Mouse (Mus musculus) lung, embryonic 16.5 days (tissue): ENCODE results near the gene Hoxd9. TPM values are rescaled to one million over a fixed set of nuclear protein-coding genes. Genes with fewer than 3 reads are reported as not detected.
A peak's percentile ranks its signal among the peaks of the same experiment; 100 is the strongest.

Source experiments
- ATAC-seq: fragments of 200-750 bp; cut with Nextera tagmentation; 2 replicates; pipeline ENCODE4 v1.8.0; 2017; ENCODE audit warnings: low read depth, mild to moderate bottlenecking, moderate library complexity
- H3K27ac ChIP-seq: fragments of 300-500 bp; sonication (generic); 2 replicates; pipeline ENCODE4 v1.5.1; 2014; ENCODE audit warnings: mild to moderate bottlenecking, control low read depth, low read length
- H3K27me3 ChIP-seq: fragments of 300-500 bp; sonication (generic); 2 replicates; pipeline ENCODE4 v1.6.1; 2014; ENCODE audit warnings: low read depth, low read length, mixed read lengths; ENCODE audit not compliant: control insufficient read depth, insufficient read depth
- H3K36me3 ChIP-seq: fragments of 300-500 bp; sonication (generic); 2 replicates; pipeline ENCODE4 v1.6.1; 2014; ENCODE audit warnings: low read length; ENCODE audit not compliant: control insufficient read depth, insufficient read depth
- H3K4me1 ChIP-seq: fragments of 300-500 bp; sonication (generic); replicated peaks from 2 replicates; pipeline ENCODE4 v1.6.1; 2014; ENCODE audit warnings: low read length, mixed read lengths; ENCODE audit not compliant: control insufficient read depth, insufficient read depth
- H3K4me2 ChIP-seq: fragments of 300-500 bp; sonication (generic); 2 replicates; pipeline ENCODE4 v1.6.1; 2014; ENCODE audit warnings: low read depth, low read length, control low read depth
- H3K4me3 ChIP-seq: fragments of 300-500 bp; sonication (generic); 2 replicates; pipeline ENCODE4 v1.5.1; 2014; ENCODE audit warnings: mild to moderate bottlenecking, low read length, control low read depth
- H3K9ac ChIP-seq: fragments of 300-500 bp; sonication (generic); 2 replicates; pipeline ENCODE4 v1.6.1; 2014; ENCODE audit warnings: low read length, control low read depth
- H3K9me3 ChIP-seq: fragments of 300-500 bp; sonication (generic); 2 replicates; pipeline ENCODE4 v1.6.1; 2016; ENCODE audit warnings: low read length; ENCODE audit not compliant: control insufficient read depth
- WGBS: fragments of 180-500 bp; shearing (Covaris S2); extraction: QIAGEN DNeasy Blood & Tissue Kit; methylation state at CpG from one replicate; pipeline ENCODE4 v1.1.7; 2014; 5-methylcytosine and 5-hydroxymethylcytosine counted together
- polyA plus RNA-seq: library from polyadenylated mRNA; unstranded; fragments of >200 nt; fragmentation: Nextera tagmentation; extraction: Ambion mirVana; gene quantifications from 2 replicates; pipeline ENCODE4 v1.2.1, GENCODE M21; 2015

The Hoxd9 gene
- polyA plus RNA-seq, 1 experiment from 2014 or later, result 0.31 TPM

DNA sequence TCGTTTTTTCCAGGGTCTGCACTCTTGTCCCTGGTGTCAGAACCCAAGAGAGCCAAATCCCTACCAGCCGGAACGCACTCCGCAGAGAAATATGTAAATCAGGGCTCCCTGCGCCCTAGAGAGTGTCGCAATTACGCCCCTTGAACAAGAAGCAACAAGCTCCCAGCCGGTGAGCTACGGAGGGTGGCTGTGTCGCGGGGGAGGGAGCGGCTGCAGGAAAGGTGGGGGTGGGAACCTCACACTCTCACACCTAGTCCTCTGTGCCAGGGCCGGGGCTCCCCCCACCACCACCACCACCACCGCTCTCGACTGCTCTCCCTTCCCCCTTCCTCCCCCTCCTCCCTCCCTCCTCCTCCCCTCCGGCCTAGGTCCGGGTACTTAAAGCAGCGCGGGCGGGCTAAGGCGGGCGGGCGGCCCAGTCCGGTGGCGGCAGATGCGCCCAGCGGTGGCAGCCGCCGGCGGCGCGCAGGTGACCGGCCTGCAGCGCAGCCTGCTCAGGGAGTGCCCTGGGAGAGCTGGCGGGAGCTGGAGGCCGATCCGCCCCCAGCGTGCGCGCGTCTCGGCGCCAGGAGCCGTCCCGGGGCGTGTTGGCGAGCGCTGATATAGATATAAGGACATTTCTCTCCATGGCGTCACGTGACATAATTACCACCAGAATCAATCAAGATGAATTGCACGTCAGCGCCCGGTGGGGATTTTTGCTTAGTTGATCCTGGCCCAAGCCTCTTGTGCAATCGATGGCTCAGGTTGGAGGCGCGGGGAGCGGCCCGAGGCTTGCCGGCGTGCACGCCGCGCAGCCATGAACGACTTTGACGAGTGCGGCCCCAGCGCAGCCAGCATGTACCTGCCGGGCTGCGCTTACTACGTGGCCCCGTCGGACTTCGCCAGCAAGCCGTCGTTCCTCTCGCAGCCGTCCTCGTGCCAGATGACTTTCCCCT, 15.7 kb upstream of the Hoxd9 start:
- Histone ChIP-seq H3K27ac (no peak overlapping the region), H3K36me3 (no peaks in the 10 kb centered on the region), H3K4me1 (peaks cover 10% of the 10 kb centered on the region; the same call in 1 of the 2 replicates), H3K9ac (no peak overlapping the region), H3K4me3 (peak overlapping the region; percentile 24), H3K27me3 (peaks cover 94% of the 10 kb centered on the region), H3K9me3 (no peaks in the 10 kb centered on the region), H3K4me2 (peak overlapping the region; percentile 34)
- 1% methylated on average over 71 of the region's 78 CpGs for WGBS
- peak; percentile 39; the same call in 1 of the 2 replicates for ATAC-seq

GRCm38 (mm10) chr2:74682796-74683195, 14.7 kb upstream of the Hoxd9 start:
- H3K27ac ChIP-seq, result no peak overlapping the region
- H3K9me3 ChIP-seq, result no peaks in the 10 kb centered on the region
- no peak overlapping the region for H3K9ac ChIP-seq
- peaks cover 10% of the 10 kb centered on the region; the same call in 1 of the 2 replicates for H3K4me1 ChIP-seq
- no peaks in the 10 kb centered on the region for H3K36me3 ChIP-seq
- peak overlapping the region; percentile 8; the same call in 1 of the 2 replicates for H3K4me3 ChIP-seq
- ATAC-seq, result no peak
- under 1% methylated on average over 21 of the region's 51 CpGs for WGBS
- H3K27me3 ChIP-seq, result peaks cover 94% of the 10 kb centered on the region
- peak overlapping the region; percentile 34; the same call in 1 of the 2 replicates for H3K4me2 ChIP-seq

GRCm38 (mm10) chr2:74683471-74683951, 14.0 kb upstream of the Hoxd9 start:
- Histone ChIP-seq H3K4me2 (no peak overlapping the region), H3K9me3 (no peaks in the 10 kb centered on the region), H3K4me1 (peaks cover 10% of the 10 kb centered on the region; the same call in 1 of the 2 replicates), H3K27ac (no peak overlapping the region), H3K4me3 (no peak overlapping the region), H3K36me3 (no peaks in the 10 kb centered on the region), H3K27me3 (peaks cover 95% of the 10 kb centered on the region), H3K9ac (no peak overlapping the region)
- under 1% methylated on average over 18 of the region's 18 CpGs for WGBS
- ATAC-seq, result no peak

GRCm38 (mm10) chr2:74684106-74684505, 13.4 kb upstream of the Hoxd9 start:
- no peaks in the 10 kb centered on the region for H3K36me3 ChIP-seq
- H3K4me1 ChIP-seq, result peaks cover 10% of the 10 kb centered on the region; the same call in 1 of the 2 replicates
- H3K9me3 ChIP-seq, result no peaks in the 10 kb centered on the region
- ATAC-seq, result no peak
- no peak overlapping the region for H3K4me3 ChIP-seq
- 2% methylated on average over 12 of the region's 12 CpGs for WGBS
- no peak overlapping the region for H3K27ac ChIP-seq
- no peak overlapping the region for H3K9ac ChIP-seq
- H3K4me2 ChIP-seq, result no peak overlapping the region
- peaks cover 94% of the 10 kb centered on the region for H3K27me3 ChIP-seq

- Histone ChIP-seq H3K9me3 (no peaks in the 10 kb centered on the region), H3K27ac (no peak overlapping the region), H3K4me3 (no peak overlapping the region), H3K36me3 (no peaks in the 10 kb centered on the region), H3K9ac (no peak overlapping the region), H3K4me2 (no peak overlapping the region), H3K27me3 (peaks cover 94% of the 10 kb centered on the region), H3K4me1 (peaks cover 10% of the 10 kb centered on the region; the same call in 1 of the 2 replicates)
- ATAC-seq, result no peak
- 14% methylated on average over 4 of the region's 4 CpGs for WGBS
These were observed 12.4 kb upstream of the Hoxd9 start for GRCm38 (mm10) chr2:74685059-74685603.

- H3K4me2 ChIP-seq, result no peak overlapping the region
- H3K4me1 ChIP-seq, result peaks cover 10% of the 10 kb centered on the region; the same call in 1 of the 2 replicates
- no peak overlapping the region for H3K9ac ChIP-seq
- 7% methylated on average over 17 of the region's 17 CpGs for WGBS
- no peak for ATAC-seq
- H3K27ac ChIP-seq, result no peak overlapping the region
- H3K36me3 ChIP-seq, result no peaks in the 10 kb centered on the region
- H3K27me3 ChIP-seq, result peaks cover 87% of the 10 kb centered on the region
- H3K4me3 ChIP-seq, result no peak overlapping the region
- H3K9me3 ChIP-seq, result no peaks in the 10 kb centered on the region
These were observed 11.1 kb upstream of the Hoxd9 start for GRCm38 (mm10) chr2:74686301-74686987.

- no peaks in the 10 kb centered on the region for H3K36me3 ChIP-seq
- no peak overlapping the region for H3K4me2 ChIP-seq
- no peak for ATAC-seq
- H3K9ac ChIP-seq, result no peak overlapping the region
- H3K4me3 ChIP-seq, result no peak overlapping the region
- H3K27ac ChIP-seq, result no peak overlapping the region
- peaks cover 87% of the 10 kb centered on the region for H3K27me3 ChIP-seq
- H3K4me1 ChIP-seq, result peaks cover 6% of the 10 kb centered on the region; the same call in 1 of the 2 replicates
- no peaks in the 10 kb centered on the region for H3K9me3 ChIP-seq
- WGBS, result 1% methylated on average over 27 of the region's 27 CpGs
These were observed 10.4 kb upstream of the Hoxd9 start for GRCm38 (mm10) chr2:74686988-74687697.

- Histone ChIP-seq H3K9ac (no peak overlapping the region), H3K27me3 (peaks cover 87% of the 10 kb centered on the region), H3K4me1 (no peaks in the 10 kb centered on the region), H3K4me2 (no peak overlapping the region), H3K36me3 (no peaks in the 10 kb centered on the region), H3K4me3 (no peak overlapping the region), H3K27ac (no peak overlapping the region), H3K9me3 (no peaks in the 10 kb centered on the region)
- WGBS, result 1% methylated on average over 31 of the region's 31 CpGs
- no peak for ATAC-seq
These were observed 9.6 kb upstream of the Hoxd9 start for GRCm38 (mm10) chr2:74687698-74688555.
